Mouse (Mus musculus): ENCODE data around the gene Gfi1b.

GRCm38 (mm10) chr2:28628053-28628452 is 6.3 kb upstream of the Gfi1b start:
- TF ChIP-seq CTCF (IDR thresholded peaks at IDR 0.05; ENCODE audit: control insufficient read depth, insufficient read depth, insufficient read length): no peak
- no peak for TF ChIP-seq MAX (IDR thresholded peaks at IDR 0.05)
- no peak for TF ChIP-seq MYOG (IDR thresholded peaks at IDR 0.05; ENCODE audit: control insufficient read depth, extremely low read depth, insufficient read length)
- TF ChIP-seq USF1 (IDR thresholded peaks at IDR 0.05; ENCODE audit: low read depth): no peak
- TF ChIP-seq CEBPB (IDR thresholded peaks at IDR 0.05; ENCODE audit: low read depth): no peak
- no peak for TF ChIP-seq FOSL1 (IDR thresholded peaks at IDR 0.05; ENCODE audit: insufficient read depth, low read length, poor library complexity, severe bottlenecking)
- no peak for TF ChIP-seq MYOD1 (IDR thresholded peaks at IDR 0.05; ENCODE audit: control insufficient read depth, insufficient read length, low read depth)
